Mouse (Mus musculus) megakaryocyte-erythroid progenitor cell, adult 5-6 weeks (primary cell): Measurements from ENCODE around the gene Eefsec. TPM values are rescaled to one million over a fixed set of nuclear protein-coding genes. Genes with fewer than 3 reads are reported as not detected.

Source experiments
- ATAC-seq: replicated peaks from 2 replicates; pipeline ENCODE4 v1.8.0; 2016; ENCODE audit warnings: mild to moderate bottlenecking, inconsistent platforms; ENCODE audit not compliant: severe bottlenecking, poor library complexity, low FRiP score, low TSS enrichment
- total RNA-seq, 2 experiments: library from RNA; stranded (forward) in 1 of 2; stranded (reverse) in 1 of 2; fragments of 200-1000, 215-1000 nt in 1 of 2; fragments of >200 nt in 1 of 2; fragmentation: Nextera tagmentation in 1 of 2; gene quantifications; 2 replicates each; pipeline ENCODE4 v1.2.3; 2014 to 2017

Gene Eefsec
- total RNA-seq, 2 experiments from 2014 or later = 23.2 to 31.6 TPM

GRCm38 (mm10) chr6:88277242-88277641 is 169.1 kb downstream of the Eefsec start:
- no peak for ATAC-seq

- peak; percentile 48; the same call in 1 of the 2 replicates for ATAC-seq
Observed at GRCm38 (mm10) chr6:88276221-88276620, 170.1 kb downstream of the Eefsec start.

GRCm38 (mm10) chr6:88274623-88275022 is 171.7 kb downstream of the Eefsec start:
- ATAC-seq = no peak

GRCm38 (mm10) chr6:88267970-88268369 is 178.4 kb downstream of the Eefsec start:
- no peak for ATAC-seq

- ATAC-seq = no peak
Observed at GRCm38 (mm10) chr6:88267068-88267467, 179.3 kb downstream of the Eefsec start.

GRCm38 (mm10) chr6:88266055-88266454 is 180.3 kb downstream of the Eefsec start:
- peak; percentile 61 for ATAC-seq

GRCm38 (mm10) chr6:88265355-88265754 is 181.0 kb downstream of the Eefsec start:
- no peak for ATAC-seq

- ATAC-seq = no peak
Observed at GRCm38 (mm10) chr6:88262160-88262559, 184.2 kb downstream of the Eefsec start.

- ATAC-seq = no peak
Observed at GRCm38 (mm10) chr6:88260645-88261044, 185.7 kb downstream of the Eefsec start.

GRCm38 (mm10) chr6:88259621-88260020 is 186.7 kb downstream of the Eefsec start:
- no peak for ATAC-seq

- 0 out of 2 replicates have a peak, but pooled peaks have one; percentile 31 for ATAC-seq
Observed at GRCm38 (mm10) chr6:88255435-88255834, 190.9 kb downstream of the Eefsec start.

GRCm38 (mm10) chr6:88254082-88254481 is 192.3 kb downstream of the Eefsec start:
- peak; percentile 8; the same call in 1 of the 2 replicates for ATAC-seq

- ATAC-seq = peak; percentile 63
Observed at GRCm38 (mm10) chr6:88251798-88252478, 194.4 kb downstream of the Eefsec start.

GRCm38 (mm10) chr6:88251396-88251795 is 194.9 kb downstream of the Eefsec start:
- no peak for ATAC-seq

- ATAC-seq = no peak
Observed at GRCm38 (mm10) chr6:88249231-88249630, 197.1 kb downstream of the Eefsec start.

- peak; percentile 95 for ATAC-seq
Observed at GRCm38 (mm10) chr6:88242604-88243003, 203.7 kb downstream of the Eefsec start.

- peak; percentile 66; the same call in 1 of the 2 replicates for ATAC-seq
Observed at GRCm38 (mm10) chr6:88236513-88236912, 209.8 kb downstream of the Eefsec start.

GRCm38 (mm10) chr6:88235983-88236382 is 210.4 kb downstream of the Eefsec start:
- no peak for ATAC-seq

GRCm38 (mm10) chr6:88235461-88235860 is 210.9 kb downstream of the Eefsec start:
- no peak for ATAC-seq

GRCm38 (mm10) chr6:88233996-88234395 is 212.3 kb downstream of the Eefsec start:
- no peak for ATAC-seq

GRCm38 (mm10) chr6:88232221-88232620 is 214.1 kb downstream of the Eefsec start:
- ATAC-seq = no peak
